Mouse (Mus musculus): ENCODE data around the gene Sik3. TPM values are rescaled to one million over a fixed set of nuclear protein-coding genes. Genes with fewer than 3 reads are reported as not detected.

Sik3 gene
- polyA plus RNA-seq, 1 experiment from 2014 or later, result 12.6 TPM

- Histone ChIP-seq H3K9ac (replicated peaks) (no peak overlapping the region), H3K4me1 (no peaks in the 10 kb centered on the region), H3K9me3 (no peaks in the 10 kb centered on the region), H3K4me2 (replicated peaks) (no peak overlapping the region), H3K27ac (replicated peaks) (no peak overlapping the region), H3K4me3 (no peak overlapping the region), H3K36me3 (no peaks in the 10 kb centered on the region), H3K27me3 (no peaks in the 10 kb centered on the region)
- WGBS, result 56% methylated on average over 3 of the region's 3 CpGs
- ATAC-seq (ENCODE audit: low FRiP score, low read depth), result no peak
These were observed 8.1 kb upstream of the Sik3 start for GRCm38 (mm10) chr9:46004529-46004928.

GRCm38 (mm10) chr9:46006224-46006623 lies 6.4 kb upstream of the Sik3 start:
- H3K4me1 ChIP-seq, result peaks cover 2% of the 10 kb centered on the region
- no peak overlapping the region for H3K4me2 ChIP-seq (replicated peaks)
- no peak overlapping the region for H3K9ac ChIP-seq (replicated peaks)
- 51% methylated on average over 5 of the region's 5 CpGs for WGBS
- H3K27me3 ChIP-seq, result no peaks in the 10 kb centered on the region; the same call in 1 of the 2 replicates
- ATAC-seq (ENCODE audit: low FRiP score, low read depth), result no peak
- H3K27ac ChIP-seq (replicated peaks), result no peak overlapping the region
- no peaks in the 10 kb centered on the region for H3K9me3 ChIP-seq
- H3K4me3 ChIP-seq, result no peak overlapping the region
- H3K36me3 ChIP-seq, result no peaks in the 10 kb centered on the region

- no peaks in the 10 kb centered on the region; the same call in 1 of the 2 replicates for H3K27me3 ChIP-seq
- no peak for ATAC-seq (ENCODE audit: low FRiP score, low read depth)
- no peaks in the 10 kb centered on the region for H3K9me3 ChIP-seq
- 71% methylated on average over 7 of the region's 7 CpGs for WGBS
- no peak overlapping the region for H3K27ac ChIP-seq (replicated peaks)
- H3K4me3 ChIP-seq, result no peak overlapping the region
- H3K9ac ChIP-seq (replicated peaks), result no peak overlapping the region
- peaks cover 20% of the 10 kb centered on the region for H3K4me1 ChIP-seq
- H3K4me2 ChIP-seq (replicated peaks), result no peak overlapping the region
- no peaks in the 10 kb centered on the region for H3K36me3 ChIP-seq
These were observed 3.5 kb upstream of the Sik3 start for GRCm38 (mm10) chr9:46008931-46009668.

- peaks cover 25% of the 10 kb centered on the region for H3K4me1 ChIP-seq
- H3K9me3 ChIP-seq, result no peaks in the 10 kb centered on the region
- 68% methylated on average over 1 of the region's 1 CpGs for WGBS
- no peak overlapping the region for H3K4me2 ChIP-seq (replicated peaks)
- no peaks in the 10 kb centered on the region; the same call in 1 of the 2 replicates for H3K27me3 ChIP-seq
- H3K36me3 ChIP-seq, result no peaks in the 10 kb centered on the region
- H3K27ac ChIP-seq (replicated peaks), result no peak overlapping the region
- H3K4me3 ChIP-seq, result no peak overlapping the region
- H3K9ac ChIP-seq (replicated peaks), result no peak overlapping the region
- no peak for ATAC-seq (ENCODE audit: low FRiP score, low read depth)
These were observed 3.0 kb upstream of the Sik3 start for GRCm38 (mm10) chr9:46009669-46009983.

- no peak for ATAC-seq (ENCODE audit: low FRiP score, low read depth)
- 69% methylated on average over 3 of the region's 3 CpGs for WGBS
- Histone ChIP-seq H3K27me3 (no peaks in the 10 kb centered on the region; the same call in 1 of the 2 replicates), H3K4me3 (no peak overlapping the region), H3K4me1 (peaks cover 41% of the 10 kb centered on the region), H3K4me2 (replicated peaks) (peak overlapping the region; percentile 76), H3K36me3 (no peaks in the 10 kb centered on the region), H3K9ac (replicated peaks) (no peak overlapping the region), H3K9me3 (no peaks in the 10 kb centered on the region), H3K27ac (replicated peaks) (no peak overlapping the region)
These were observed 1.3 kb upstream of the Sik3 start for GRCm38 (mm10) chr9:46011094-46011970.

- under 1% methylated on average over 44 of the region's 46 CpGs for WGBS
- H3K36me3 ChIP-seq, result no peaks in the 10 kb centered on the region
- ATAC-seq (ENCODE audit: low FRiP score, low read depth), result peak; percentile 77; the same call in 1 of the 2 replicates
These were observed 478 bp downstream of the Sik3 start for GRCm38 (mm10) chr9:46013009-46013586.

GRCm38 (mm10) chr9:46013616-46014015 lies 996 bp downstream of the Sik3 start:
- H3K4me3 ChIP-seq, result peak overlapping the region; percentile 91
- H3K36me3 ChIP-seq, result 0 out of 2 replicates have a peak, but pooled peaks cover 4% of the 10 kb centered on the region
- H3K27ac ChIP-seq (replicated peaks), result peak overlapping the region; percentile 90
- peak overlapping the region; percentile 76 for H3K4me2 ChIP-seq (replicated peaks)
- peaks cover 46% of the 10 kb centered on the region for H3K4me1 ChIP-seq
- H3K27me3 ChIP-seq, result no peaks in the 10 kb centered on the region; the same call in 1 of the 2 replicates
- H3K9ac ChIP-seq (replicated peaks), result peak overlapping the region; percentile 98
- ATAC-seq (ENCODE audit: low FRiP score, low read depth), result no peak
- H3K9me3 ChIP-seq, result no peaks in the 10 kb centered on the region
- 2% methylated on average over 5 of the region's 5 CpGs for WGBS

More at GRCm38 (mm10) chr9:46013009-46013586, 478 bp downstream of the Sik3 start:
- H3K4me3 ChIP-seq, result peak overlapping the region; percentile 91
- H3K9ac ChIP-seq (replicated peaks), result peak overlapping the region; percentile 98
- peaks cover 46% of the 10 kb centered on the region for H3K4me1 ChIP-seq
- H3K27ac ChIP-seq (replicated peaks), result peak overlapping the region; percentile 90
- no peaks in the 10 kb centered on the region for H3K9me3 ChIP-seq
- peak overlapping the region; percentile 76 for H3K4me2 ChIP-seq (replicated peaks)
- H3K27me3 ChIP-seq, result no peaks in the 10 kb centered on the region; the same call in 1 of the 2 replicates

GRCm38 (mm10) chr9:46014251-46014681 lies 1.6 kb downstream of the Sik3 start:
- Histone ChIP-seq H3K9ac (replicated peaks) (peak overlapping the region; percentile 98; the same call in 1 of the 2 replicates), H3K27ac (replicated peaks) (no peak overlapping the region), H3K4me3 (peak overlapping the region; percentile 91), H3K4me1 (peaks cover 48% of the 10 kb centered on the region), H3K4me2 (replicated peaks) (peak overlapping the region; percentile 76), H3K36me3 (0 out of 2 replicates have a peak, but pooled peaks cover 5% of the 10 kb centered on the region), H3K27me3 (no peaks in the 10 kb centered on the region; the same call in 1 of the 2 replicates), H3K9me3 (no peaks in the 10 kb centered on the region)
- WGBS, result 2% methylated on average over 10 of the region's 10 CpGs
- ATAC-seq (ENCODE audit: low FRiP score, low read depth), result no peak

GRCm38 (mm10) chr9:46015081-46015551 lies 2.5 kb downstream of the Sik3 start:
- H3K9ac ChIP-seq (replicated peaks), result no peak overlapping the region
- H3K4me3 ChIP-seq, result no peak overlapping the region

GRCm38 (mm10) chr9:46015831-46016230 lies 3.2 kb downstream of the Sik3 start:
- Histone ChIP-seq H3K4me2 (replicated peaks) (peak overlapping the region; percentile 76), H3K4me3 (no peak overlapping the region), H3K27me3 (no peaks in the 10 kb centered on the region; the same call in 1 of the 2 replicates), H3K9ac (replicated peaks) (no peak overlapping the region), H3K4me1 (peaks cover 48% of the 10 kb centered on the region), H3K27ac (replicated peaks) (no peak overlapping the region), H3K36me3 (peaks cover 7% of the 10 kb centered on the region; the same call in 1 of the 2 replicates), H3K9me3 (no peaks in the 10 kb centered on the region)
- ATAC-seq (ENCODE audit: low FRiP score, low read depth), result no peak
- WGBS, result 21% methylated on average over 9 of the region's 9 CpGs

More at GRCm38 (mm10) chr9:46015081-46015551, 2.5 kb downstream of the Sik3 start:
- WGBS, result 48% methylated on average over 8 of the region's 8 CpGs
- Histone ChIP-seq H3K36me3 (0 out of 2 replicates have a peak, but pooled peaks cover 5% of the 10 kb centered on the region), H3K27ac (replicated peaks) (peak overlapping the region; percentile 52; the same call in 1 of the 2 replicates), H3K9me3 (no peaks in the 10 kb centered on the region), H3K4me1 (peaks cover 48% of the 10 kb centered on the region), H3K4me2 (replicated peaks) (peak overlapping the region; percentile 76), H3K27me3 (no peaks in the 10 kb centered on the region; the same call in 1 of the 2 replicates)
- ATAC-seq (ENCODE audit: low FRiP score, low read depth), result no peak

GRCm38 (mm10) chr9:46016417-46016816 lies 3.8 kb downstream of the Sik3 start:
- H3K9me3 ChIP-seq, result no peaks in the 10 kb centered on the region
- H3K27me3 ChIP-seq, result no peaks in the 10 kb centered on the region; the same call in 1 of the 2 replicates
- H3K4me2 ChIP-seq (replicated peaks), result no peak overlapping the region
- H3K36me3 ChIP-seq, result peaks cover 9% of the 10 kb centered on the region; the same call in 1 of the 2 replicates
- H3K4me3 ChIP-seq, result no peak overlapping the region
- no peak overlapping the region for H3K27ac ChIP-seq (replicated peaks)
- H3K9ac ChIP-seq (replicated peaks), result no peak overlapping the region
- no peak for ATAC-seq (ENCODE audit: low FRiP score, low read depth)
- H3K4me1 ChIP-seq, result peaks cover 44% of the 10 kb centered on the region
- 69% methylated on average over 4 of the region's 4 CpGs for WGBS
